Mouse (Mus musculus): ENCODE results near the gene Mthfsl.
"Not testable (repeated sequence)": the region's sequence is repeated elsewhere in the genome, so short reads cannot be mapped to it uniquely, and the experiment has no call there.

Mthfsl gene

GRCm38 (mm10) chr9:88689451-88689850, 30.6 kb downstream of the Mthfsl start:
- not testable (repeated sequence) for DNase-seq

- DNase-seq, result not testable (repeated sequence)
Observed at GRCm38 (mm10) chr9:88686719-88687118, 33.4 kb downstream of the Mthfsl start.

DNA sequence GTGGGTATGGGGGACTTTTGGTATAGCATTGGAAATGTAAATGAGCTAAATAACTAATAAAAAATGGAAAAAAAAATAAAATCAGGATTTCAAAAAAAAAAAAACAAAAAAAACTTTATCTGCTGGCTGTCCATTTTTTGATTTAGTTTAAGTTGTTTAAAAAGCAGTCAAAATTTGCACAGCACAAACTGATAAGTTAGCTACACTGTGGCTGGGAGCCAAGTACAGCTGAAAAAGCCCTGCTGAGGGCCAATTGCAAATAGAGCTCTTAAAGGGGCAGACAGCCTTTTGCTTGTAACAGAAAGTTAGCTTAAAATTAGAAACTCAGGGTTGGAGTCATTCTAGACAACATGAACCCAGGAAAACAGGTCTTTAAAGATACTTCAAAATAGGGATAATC, 61.8 kb downstream of the Mthfsl start:
- not testable (repeated sequence) for DNase-seq

- not testable (repeated sequence) for DNase-seq
Observed at GRCm38 (mm10) chr9:88650742-88651141, 69.4 kb downstream of the Mthfsl start.
